Mouse (Mus musculus) limb, embryonic 14.5 days (tissue): ENCODE data around the gene Cntfr. TPM values are rescaled to one million over a fixed set of nuclear protein-coding genes. Genes with fewer than 3 reads are reported as not detected.

ENCODE experiments used
- ATAC-seq: fragments of 200-750 bp; cut with Nextera tagmentation; 2 replicates; pipeline ENCODE4 v1.8.0; 2017; ENCODE audit warnings: low read depth, moderate number of reproducible peaks, moderate TSS enrichment; ENCODE audit not compliant: low FRiP score
- DNase-seq: peaks from one replicate; pipeline ENCODE4 v3.0.0-alpha.2; 2015; ENCODE audit warnings: low spot score
- H3K27ac ChIP-seq: fragments of 300-500 bp; sonication (generic); replicated peaks from 2 replicates; pipeline ENCODE4 v1.5.1; 2014; ENCODE audit warnings: low read depth, mild to moderate bottlenecking, low read length, moderate library complexity, mixed read lengths
- H3K27me3 ChIP-seq: fragments of 300-500 bp; sonication (generic); 2 replicates; pipeline ENCODE4 v1.6.1; 2014; ENCODE audit warnings: low read length, mixed read lengths; ENCODE audit not compliant: control insufficient read depth, insufficient read depth
- H3K36me3 ChIP-seq: fragments of 300-500 bp; sonication (generic); 2 replicates; pipeline ENCODE4 v1.6.1; 2014; ENCODE audit warnings: mild to moderate bottlenecking, low read length, moderate library complexity, mixed read lengths; ENCODE audit not compliant: control insufficient read depth, insufficient read depth
- H3K4me1 ChIP-seq: fragments of 300-500 bp; sonication (generic); 2 replicates; pipeline ENCODE4 v1.6.1; 2014; ENCODE audit warnings: antibody characterized with exemption, low read length, mixed read lengths; ENCODE audit not compliant: control insufficient read depth, insufficient read depth
- H3K4me2 ChIP-seq: fragments of 300-500 bp; sonication (generic); replicated peaks from 2 replicates; pipeline ENCODE4 v1.6.1; 2014; ENCODE audit warnings: low read depth, mild to moderate bottlenecking, low read length, moderate library complexity; ENCODE audit not compliant: severe bottlenecking
- H3K4me3 ChIP-seq: fragments of 300-500 bp; sonication (generic); replicated peaks from 2 replicates; pipeline ENCODE4 v1.5.1; 2014; ENCODE audit warnings: low read length
- H3K9ac ChIP-seq: fragments of 300-500 bp; sonication (generic); 2 replicates; pipeline ENCODE4 v1.6.1; 2014; ENCODE audit warnings: mild to moderate bottlenecking, low read depth, low read length, moderate library complexity; ENCODE audit not compliant: severe bottlenecking
- H3K9me3 ChIP-seq: fragments of 300-500 bp; sonication (generic); 2 replicates; pipeline ENCODE4 v1.6.1; 2016; ENCODE audit warnings: low read length; ENCODE audit not compliant: control insufficient read depth
- POLR2A ChIP-seq: fragments of 200-500 bp; IDR thresholded peaks from 2 replicates; pipeline ENCODE4 v1.8.0; 2012; ENCODE audit warnings: inconsistent platforms, mild to moderate bottlenecking, moderate library complexity, borderline replicate concordance; ENCODE audit not compliant: insufficient read depth, insufficient read length; ENCODE audit errors: extremely low read depth
- WGBS: fragments of 180-500 bp; shearing (Covaris S2); extraction: QIAGEN DNeasy Blood & Tissue Kit; methylation state at CpG from one replicate; pipeline ENCODE4 v1.1.7; 2014; 5-methylcytosine and 5-hydroxymethylcytosine counted together
- polyA plus RNA-seq, 2 experiments: library from polyadenylated mRNA; depleted of rRNA in 1 of 2; stranded (reverse) in 1 of 2; unstranded in 1 of 2; fragments of >200 nt; fragmentation: Nextera tagmentation in 1 of 2; extraction: Ambion mirVana in 1 of 2; gene quantifications; 2 replicates each; pipeline versions ENCODE4 v1.2.1 to v1.2.3; 2012 to 2014

The Cntfr gene
- polyA plus RNA-seq, 2 experiments: 5.4 to 34.2 TPM

DNA sequence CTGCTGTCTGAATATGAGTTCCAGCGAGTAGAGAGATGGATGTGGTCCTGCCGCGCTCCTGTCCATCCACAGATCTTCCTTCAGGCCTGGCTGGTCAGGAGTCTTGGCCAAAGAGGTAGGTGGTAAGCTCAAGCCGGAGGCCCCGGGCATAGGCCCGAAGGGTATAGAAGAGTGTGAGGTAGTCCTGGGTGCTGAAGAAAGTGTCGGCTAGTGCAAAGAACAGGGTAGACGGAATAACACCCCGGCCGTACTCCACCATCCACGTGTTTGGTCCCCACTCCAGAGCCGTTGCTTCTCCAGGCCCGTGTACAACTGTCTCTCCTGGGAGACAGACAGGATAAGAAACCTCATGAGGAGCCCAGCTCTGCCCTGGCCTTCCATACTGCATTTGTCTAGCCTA is 42.4 kb upstream of the Cntfr start:
- Histone ChIP-seq H3K9me3 (no peaks in the 10 kb centered on the region), H3K36me3 (peaks cover 8% of the 10 kb centered on the region), H3K4me1 (peaks cover 11% of the 10 kb centered on the region), H3K9ac (no peak overlapping the region), H3K4me2 (no peak overlapping the region), H3K4me3 (no peak overlapping the region), H3K27ac (no peak overlapping the region), H3K27me3 (no peaks in the 10 kb centered on the region)
- DNase-seq (no peak), ATAC-seq (no peak)
- 95% methylated on average over 13 of the region's 13 CpGs for WGBS
- no peak for TF ChIP-seq POLR2A

DNA sequence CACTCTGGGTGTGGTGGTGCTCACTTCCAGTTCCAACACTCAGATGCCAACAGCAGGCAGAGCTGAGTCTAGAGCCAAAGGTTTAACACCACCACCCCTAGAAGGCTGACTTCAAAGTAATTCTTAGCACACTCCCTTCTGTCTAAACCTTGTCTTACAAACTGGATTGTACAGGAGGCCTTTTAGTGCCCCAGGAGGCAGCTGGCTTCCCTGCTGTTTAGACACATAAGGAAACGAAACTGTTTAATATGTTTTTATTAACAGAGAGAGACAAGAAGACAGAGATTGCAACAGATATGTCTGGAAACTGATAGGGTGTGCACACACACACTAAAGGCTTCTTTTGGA is 41.3 kb upstream of the Cntfr start:
- H3K27me3 ChIP-seq: peaks cover under 1% of the 10 kb centered on the region; the same call in 1 of the 2 replicates
- H3K36me3 ChIP-seq: peaks cover 8% of the 10 kb centered on the region
- 55% methylated on average over 1 of the region's 1 CpGs for whole genome bisulfite sequencing
- ATAC-seq (no peak), DNase-seq (no peak)
- H3K4me2 ChIP-seq: no peak overlapping the region
- no peak overlapping the region for H3K4me3 ChIP-seq
- no peak for TF ChIP-seq POLR2A
- H3K9me3 ChIP-seq: no peaks in the 10 kb centered on the region
- H3K4me1 ChIP-seq: peaks cover 11% of the 10 kb centered on the region
- H3K9ac ChIP-seq: no peak overlapping the region
- no peak overlapping the region for H3K27ac ChIP-seq

GRCm38 (mm10) chr4:41737602-41738255 is 40.8 kb upstream of the Cntfr start:
- TF ChIP-seq POLR2A: no peak
- ATAC-seq: peak; percentile 31; the same call in 1 of the 2 replicates

DNA sequence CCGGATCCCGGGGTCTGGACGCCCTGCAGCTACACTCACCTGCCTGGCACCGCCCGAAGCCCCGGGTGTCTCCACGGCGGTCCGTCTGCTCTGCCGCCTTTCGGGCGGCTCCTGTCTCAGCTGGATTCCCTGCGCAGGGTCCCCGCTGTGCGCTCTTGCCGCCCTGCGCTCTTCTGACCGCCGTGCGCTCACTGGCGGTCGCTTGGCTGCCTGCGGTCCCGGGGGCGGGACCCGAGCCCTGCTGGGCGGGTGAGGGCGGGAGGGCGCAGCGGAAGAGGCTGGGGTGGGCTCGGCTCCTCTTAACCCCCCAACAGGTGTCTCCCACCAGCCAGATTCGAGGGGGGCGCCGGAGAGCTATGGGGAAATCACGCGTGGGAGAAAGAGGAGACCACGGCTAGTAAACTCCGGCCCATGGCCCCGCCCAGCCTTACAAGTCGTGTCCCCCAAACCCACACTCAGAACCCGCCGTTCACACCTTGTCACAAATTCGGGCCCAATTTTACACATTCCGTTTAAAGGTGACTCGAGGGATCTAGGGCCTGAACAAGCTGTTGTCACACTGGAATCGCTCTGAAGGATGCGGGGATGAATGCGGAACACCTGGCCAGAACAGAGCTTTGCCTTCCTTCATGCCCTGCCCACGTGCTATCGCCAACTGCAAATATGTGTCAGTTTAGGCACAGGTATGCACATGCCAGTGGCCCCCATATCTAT is 34.3 kb upstream of the Cntfr start, which contains the start of gene Arid3c:
Arid3c (minus strand) TSS at position 91 of the 714 bp plus-strand sequence.
- ATAC-seq (no peak), DNase-seq (no peak)
- TF ChIP-seq POLR2A: no peak
- Histone ChIP-seq H3K4me1 (0 out of 2 replicates have a peak, but pooled peaks cover 4% of the 10 kb centered on the region), H3K36me3 (no peaks in the 10 kb centered on the region), H3K9me3 (no peaks in the 10 kb centered on the region), H3K27me3 (peaks cover 64% of the 10 kb centered on the region), H3K27ac (no peak within 1 kb of the TSS), H3K4me2 (peak within 1 kb of the TSS; percentile 56), H3K4me3 (peak within 1 kb of the TSS; percentile 36), H3K9ac (0 out of 2 replicates have a peak within 1 kb of the TSS, but pooled peaks have one; percentile 32)
- WGBS: under 1% methylated on average over 30 of the region's 50 CpGs

More at GRCm38 (mm10) chr4:41737602-41738255, 40.8 kb upstream of the Cntfr start:
- H3K4me2 ChIP-seq: no peak overlapping the region
- DNase-seq: peak; percentile 75
- no peaks in the 10 kb centered on the region for H3K9me3 ChIP-seq
- peaks cover 6% of the 10 kb centered on the region; the same call in 1 of the 2 replicates for H3K27me3 ChIP-seq
- no peak overlapping the region for H3K4me3 ChIP-seq
- H3K4me1 ChIP-seq: peaks cover 11% of the 10 kb centered on the region
- H3K36me3 ChIP-seq: peaks cover 8% of the 10 kb centered on the region
- no peak overlapping the region for H3K9ac ChIP-seq
- no peak overlapping the region for H3K27ac ChIP-seq
- WGBS: 21% methylated on average over 8 of the region's 8 CpGs

DNA sequence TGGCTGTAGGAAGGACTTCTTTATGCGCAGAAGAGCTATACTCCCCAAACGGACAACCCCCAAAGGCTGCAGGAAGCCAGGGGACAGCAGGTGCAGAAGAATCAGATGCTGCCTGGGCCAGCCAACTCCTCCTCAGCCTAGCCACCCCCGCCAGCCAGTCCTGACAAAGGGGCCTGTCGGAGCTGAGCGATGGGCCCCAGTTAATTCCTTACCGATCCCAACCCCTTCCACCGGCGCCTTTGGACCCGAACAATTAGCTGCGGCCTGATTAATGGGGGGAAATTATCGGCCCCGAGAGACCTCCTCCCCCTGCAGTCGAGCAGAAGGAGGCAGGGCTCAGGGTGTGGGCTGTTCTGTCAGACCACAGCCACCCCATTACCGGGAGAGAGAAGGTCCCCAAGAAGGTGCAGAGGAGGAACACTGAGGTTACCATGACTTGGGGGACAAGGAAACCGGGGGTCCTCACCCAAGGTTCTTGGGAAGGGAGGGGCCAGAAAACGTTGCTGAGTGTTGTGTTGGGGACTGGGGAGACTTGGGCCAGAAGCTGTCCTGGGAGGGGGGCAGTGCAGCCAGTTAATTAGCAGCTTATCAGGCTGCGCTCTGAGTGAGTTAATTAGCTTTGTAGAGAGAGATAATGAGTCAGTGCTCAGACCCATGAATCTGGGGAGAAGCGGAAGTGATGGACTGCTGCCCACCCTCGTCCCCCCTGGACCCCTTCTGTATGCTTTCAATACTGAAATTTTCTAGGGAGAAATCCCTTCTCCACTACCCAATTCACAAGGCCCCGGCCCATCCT is 30.1 kb upstream of the Cntfr start:
- no peaks in the 10 kb centered on the region for H3K36me3 ChIP-seq
- peaks cover 79% of the 10 kb centered on the region for H3K27me3 ChIP-seq
- no peak overlapping the region for H3K9ac ChIP-seq
- no peaks in the 10 kb centered on the region for H3K9me3 ChIP-seq
- H3K4me1 ChIP-seq: peaks cover 14% of the 10 kb centered on the region
- no peak overlapping the region for H3K4me2 ChIP-seq
- DNase-seq (no peak), ATAC-seq (no peak)
- H3K4me3 ChIP-seq: no peak overlapping the region
- H3K27ac ChIP-seq: no peak overlapping the region
- WGBS: 16% methylated on average over 20 of the region's 20 CpGs
- TF ChIP-seq POLR2A: no peak
